Mouse (Mus musculus) layer of hippocampus, adult 18-20 months (tissue): Measurements from ENCODE around the gene Fgf14. TPM values are rescaled to one million over a fixed set of nuclear protein-coding genes. Genes with fewer than 3 reads are reported as not detected.
A peak's percentile ranks its signal among the peaks of the same experiment; 100 is the strongest.
"Not testable (repeated sequence)": the region's sequence is repeated elsewhere in the genome, so short reads cannot be mapped to it uniquely, and the experiment has no call there.

ENCODE experiments used
- DNase-seq, 2 experiments: peaks; one replicate each; pipeline ENCODE4 v3.0.0; 2022; ENCODE audit warnings: low spot score in 2 of 2
- long read RNA-seq: library from polyadenylated mRNA; stranded (forward); transcript quantifications from one replicate; pipeline ENCODE4 v2.0.0, GENCODE M21; 2021
- total RNA-seq, 2 experiments: library from RNA; stranded (reverse); gene quantifications; 2 replicates each; pipeline ENCODE4 v1.2.3; 2021

Fgf14 gene
- total RNA-seq: 10 to 100 TPM; 33.3 to 35.2 TPM
- long read RNA-seq, partial matches to known transcripts: 2 of 4 reads
- long read RNA-seq, other reads (novel, unspliced or antisense): 1 of 4 reads

DNA sequence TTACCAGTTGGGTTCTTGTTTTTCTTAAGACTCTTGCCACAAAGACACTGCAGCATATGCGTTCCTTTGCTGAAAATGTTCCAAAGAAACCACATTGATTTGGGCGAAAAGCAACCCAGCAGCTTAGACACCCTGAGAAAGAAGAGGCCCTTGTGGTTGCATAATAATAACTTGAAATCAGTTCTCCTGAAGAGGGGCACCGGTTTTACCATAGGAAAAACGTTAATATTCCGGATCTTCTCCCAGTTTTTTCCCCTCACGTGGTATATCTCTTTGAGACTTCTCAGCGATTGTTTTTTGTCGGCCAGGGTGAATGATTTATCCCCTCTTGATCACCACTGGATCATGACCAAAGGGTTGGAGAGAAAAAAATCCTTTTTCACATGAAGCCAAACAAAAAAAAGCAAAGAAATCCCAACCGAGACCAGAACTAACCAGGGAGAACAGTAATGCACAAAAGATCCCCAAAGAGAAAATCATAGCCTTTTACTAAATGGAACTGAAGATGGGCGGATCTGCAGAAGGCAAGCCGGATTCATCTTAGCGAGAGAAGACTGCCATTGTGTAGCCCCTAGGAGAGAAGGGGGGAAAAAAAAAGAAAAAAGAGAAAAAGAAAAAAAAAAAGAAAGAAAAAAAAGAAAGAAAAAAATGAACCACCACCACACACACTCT, at the start of gene Fgf14:
Gene Fgf14, minus strand, starts transcription at position 622 of the 672 bp plus-strand sequence.
- DNase-seq: no peak

DNA sequence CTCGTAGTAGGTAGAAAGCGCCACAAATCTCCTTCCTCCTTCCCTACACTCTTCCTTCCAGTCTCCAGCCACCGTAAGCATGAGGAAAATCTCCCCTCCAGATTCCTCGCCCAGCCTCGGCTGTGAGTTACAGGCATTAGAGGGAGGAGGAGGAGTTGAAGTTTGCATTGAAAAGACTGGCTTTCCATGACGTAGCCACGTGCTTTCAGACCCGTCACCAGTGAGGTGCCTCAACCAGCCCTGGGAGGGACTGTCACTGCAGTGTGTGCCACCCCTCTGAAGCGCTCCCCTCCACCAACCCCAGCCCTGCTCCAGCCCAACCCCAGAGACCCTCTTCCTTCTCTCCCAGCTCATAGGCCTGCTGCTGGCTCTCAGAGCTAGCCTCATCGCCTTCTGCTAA, 452 bp upstream of the Fgf14 start:
- peak; percentile 79 to 88 for DNase-seq

DNA sequence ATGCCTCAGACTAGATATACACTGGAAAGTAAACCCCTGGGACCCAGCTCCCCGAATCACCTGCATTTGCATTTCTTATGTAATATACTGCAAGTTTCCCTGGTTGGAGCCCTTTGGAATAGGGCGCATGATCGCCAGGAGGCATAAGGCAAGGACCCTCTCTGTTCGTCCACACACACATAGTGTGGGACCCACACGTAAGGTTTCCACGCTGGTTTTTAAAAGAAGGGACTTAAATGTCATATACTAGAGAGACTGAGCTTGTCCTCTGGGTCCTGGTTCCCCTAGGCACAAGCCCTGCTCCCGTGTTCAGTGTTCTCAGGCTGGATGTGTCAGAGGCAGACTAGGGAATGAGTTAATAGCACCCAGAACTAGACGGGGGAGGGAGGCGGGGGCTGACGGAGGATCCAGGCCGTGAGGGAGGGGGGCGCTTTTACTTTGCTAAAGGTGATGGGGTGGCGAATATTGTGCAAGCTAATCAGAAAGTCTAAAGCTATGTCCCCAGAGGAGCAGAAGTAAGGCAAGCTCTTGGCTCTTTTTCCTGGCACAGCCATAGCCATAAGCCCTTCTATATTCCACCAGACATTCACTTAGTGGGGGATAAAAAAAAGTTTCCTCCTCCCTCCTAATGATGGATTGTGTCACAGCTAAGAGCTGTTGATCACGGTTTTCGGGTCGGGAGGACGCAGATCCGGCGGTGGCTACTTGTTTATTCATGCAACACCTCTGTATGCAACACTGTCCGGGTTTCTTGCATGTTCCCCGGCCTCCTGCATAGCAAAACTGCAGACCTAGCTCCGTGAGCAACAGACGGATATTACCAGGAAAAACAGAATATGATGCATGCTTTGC, 1.0 kb downstream of the Fgf14 start:
- peak; percentile 52 to 78 for DNase-seq

DNA sequence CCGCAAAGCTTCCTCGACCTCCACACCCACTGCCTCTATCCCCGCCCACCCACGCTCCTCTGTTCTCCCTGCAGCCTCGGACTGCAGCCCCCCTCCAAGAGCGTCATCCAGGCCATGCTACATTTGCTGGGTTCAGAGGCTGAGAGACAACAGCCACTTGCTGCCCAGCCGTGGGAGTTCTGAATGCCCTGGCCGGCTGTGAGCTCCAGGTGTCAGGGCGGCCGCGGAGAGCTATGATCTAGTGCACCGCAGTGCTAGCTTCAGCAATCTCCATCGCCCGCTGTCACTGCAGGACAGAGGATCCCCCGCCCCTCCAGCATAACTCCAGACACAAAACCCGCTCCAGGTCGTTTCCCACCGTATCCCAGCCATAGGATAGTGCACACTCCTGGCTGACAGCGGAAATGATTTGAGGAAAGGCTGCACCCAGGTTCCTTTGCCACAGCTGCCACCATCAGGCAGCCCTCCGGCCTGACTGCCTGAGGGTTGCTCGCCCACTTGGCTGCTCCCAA, 1.7 kb downstream of the Fgf14 start:
- DNase-seq: peak; percentile 26 to 43

DNA sequence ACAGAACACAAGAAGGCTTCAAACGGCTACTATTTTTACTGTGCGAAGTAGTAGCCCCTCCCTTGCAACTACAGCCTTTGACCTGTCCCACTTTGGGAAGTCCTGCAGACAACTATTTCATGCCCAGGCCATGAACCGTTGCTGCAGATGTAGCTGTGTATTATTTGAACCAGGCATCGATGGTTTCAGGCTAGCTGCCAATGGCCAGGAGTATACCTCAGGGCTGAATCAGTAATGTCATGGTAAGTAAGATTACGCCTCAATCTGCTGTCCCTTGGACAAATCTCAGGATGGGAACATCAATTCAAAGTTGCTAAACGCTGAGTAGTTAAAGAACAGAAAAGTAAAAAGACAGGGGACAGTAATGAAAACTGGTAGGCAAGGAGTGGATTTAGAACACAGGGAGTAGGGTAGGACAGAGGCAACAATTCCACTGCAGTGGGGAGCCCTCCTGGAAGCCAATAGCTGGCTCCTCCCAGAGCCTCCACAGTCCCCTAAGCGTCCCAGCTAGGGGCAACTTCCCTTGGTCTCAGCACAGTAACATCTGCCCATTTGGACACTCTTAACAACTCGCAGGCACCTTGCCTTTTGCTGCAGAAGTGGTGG, 2.3 kb downstream of the Fgf14 start:
- no peak for DNase-seq

DNA sequence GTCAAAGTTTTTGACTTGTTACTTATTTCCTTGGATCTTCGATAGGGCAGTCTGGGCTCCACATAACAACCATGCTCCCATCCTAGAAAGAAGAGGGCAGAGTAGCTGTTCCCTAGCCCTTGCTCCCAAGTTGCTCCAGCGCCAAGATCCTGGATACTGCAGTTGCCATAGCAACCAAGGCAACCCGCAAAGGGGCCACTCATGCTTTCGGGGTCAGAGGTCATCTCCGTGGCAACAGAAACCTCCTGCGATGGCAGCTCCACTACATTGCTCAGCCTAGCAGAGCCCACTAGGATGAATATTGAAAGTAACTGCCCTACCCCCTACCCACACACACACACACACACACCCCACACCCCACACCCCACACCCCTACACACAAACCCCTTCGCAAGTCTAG, 7.2 kb downstream of the Fgf14 start:
- DNase-seq: peak in 1 of 2 experiments; percentile 25

DNA sequence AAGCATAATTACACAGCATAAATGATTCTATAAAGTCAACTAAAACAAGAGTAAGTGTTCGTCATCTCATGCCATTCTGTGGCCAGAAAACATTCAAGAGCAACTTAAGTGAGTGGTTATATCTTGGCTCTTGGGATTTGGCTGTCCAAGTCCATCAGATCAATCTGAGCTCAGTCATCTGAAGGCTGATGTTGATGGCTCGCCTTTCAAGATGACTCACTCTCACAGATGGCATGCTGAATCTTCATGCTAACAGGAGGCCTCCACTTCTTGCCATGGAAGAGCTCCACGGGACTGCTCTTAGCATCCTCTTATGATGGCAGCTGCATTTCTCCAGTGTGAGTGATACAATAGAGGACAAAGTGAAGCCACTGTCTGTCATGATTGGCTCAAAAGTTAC, 34.1 kb downstream of the Fgf14 start:
- DNase-seq: peak in 1 of 2 experiments; percentile 9

DNA sequence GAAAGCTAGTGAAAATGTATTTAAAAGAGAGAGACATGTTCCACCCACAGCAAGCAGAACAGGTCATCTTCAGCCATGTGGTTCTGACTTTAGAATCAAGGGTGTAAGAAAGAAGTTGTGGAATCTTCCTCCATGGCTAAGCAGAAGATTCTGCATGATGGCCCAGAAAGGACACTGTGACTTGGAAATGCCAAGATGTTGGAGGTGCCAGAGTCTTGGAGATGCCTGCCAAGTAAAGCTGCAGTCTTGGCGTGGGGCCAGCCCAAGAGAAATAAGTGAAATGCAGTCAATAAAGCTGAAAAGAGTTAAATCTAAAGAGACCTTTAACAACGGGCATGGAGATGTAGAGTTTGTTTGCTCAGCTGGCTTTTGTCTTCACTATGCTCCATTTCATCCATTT, 42.0 kb downstream of the Fgf14 start:
- DNase-seq: peak in 1 of 2 experiments; percentile 21

DNA sequence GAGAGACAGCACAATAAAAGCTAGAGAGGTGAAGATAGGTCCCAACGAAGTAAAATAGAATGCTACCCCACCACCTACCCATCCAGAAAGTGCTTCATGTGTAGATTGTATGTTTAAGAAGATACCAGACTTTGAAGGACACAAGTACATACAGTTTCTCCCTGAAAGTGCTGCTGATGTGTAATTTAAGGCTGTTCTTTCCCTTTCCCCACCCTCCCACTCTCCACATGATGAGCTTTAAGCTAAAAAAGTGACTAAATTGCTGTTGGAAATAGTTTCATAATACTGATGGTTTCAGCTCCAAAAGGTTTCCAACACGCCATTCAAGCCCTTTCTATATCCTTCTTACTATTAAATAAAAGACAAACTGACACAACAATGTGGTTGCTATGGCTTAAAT, 63.5 kb downstream of the Fgf14 start:
- no peak for DNase-seq

DNA sequence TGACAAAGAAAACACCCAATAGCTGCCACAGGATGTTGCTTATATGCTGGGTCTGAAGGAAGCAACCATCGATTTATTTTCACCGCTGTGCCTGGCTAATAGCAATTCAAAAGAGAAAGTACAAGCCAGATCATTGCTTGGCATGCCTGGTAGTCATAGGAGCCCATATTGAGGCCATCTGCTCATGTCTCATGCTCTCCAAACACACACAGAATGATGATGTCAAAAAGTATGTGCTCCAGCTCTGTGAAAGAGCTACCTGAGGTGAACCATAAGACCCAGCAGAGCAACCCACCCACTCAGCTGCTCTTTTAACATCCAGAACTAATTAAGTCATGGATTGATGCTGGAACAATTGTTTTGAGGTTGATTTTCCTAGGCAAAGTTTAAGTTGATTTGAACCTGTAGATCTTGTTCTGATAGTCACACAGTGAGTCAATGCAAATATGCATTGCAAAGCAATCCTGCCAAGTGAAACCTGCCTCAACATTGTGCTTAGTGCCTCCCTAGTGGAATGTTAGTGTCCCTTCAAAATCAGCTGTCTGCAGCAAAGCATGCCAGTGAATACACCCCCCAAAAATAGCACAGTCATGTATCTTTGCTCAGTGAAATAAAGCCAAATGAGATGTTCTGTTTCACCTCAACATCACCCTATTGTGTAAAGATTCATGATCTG, 70.8 kb downstream of the Fgf14 start:
- peak; percentile 54 to 89 for DNase-seq

DNA sequence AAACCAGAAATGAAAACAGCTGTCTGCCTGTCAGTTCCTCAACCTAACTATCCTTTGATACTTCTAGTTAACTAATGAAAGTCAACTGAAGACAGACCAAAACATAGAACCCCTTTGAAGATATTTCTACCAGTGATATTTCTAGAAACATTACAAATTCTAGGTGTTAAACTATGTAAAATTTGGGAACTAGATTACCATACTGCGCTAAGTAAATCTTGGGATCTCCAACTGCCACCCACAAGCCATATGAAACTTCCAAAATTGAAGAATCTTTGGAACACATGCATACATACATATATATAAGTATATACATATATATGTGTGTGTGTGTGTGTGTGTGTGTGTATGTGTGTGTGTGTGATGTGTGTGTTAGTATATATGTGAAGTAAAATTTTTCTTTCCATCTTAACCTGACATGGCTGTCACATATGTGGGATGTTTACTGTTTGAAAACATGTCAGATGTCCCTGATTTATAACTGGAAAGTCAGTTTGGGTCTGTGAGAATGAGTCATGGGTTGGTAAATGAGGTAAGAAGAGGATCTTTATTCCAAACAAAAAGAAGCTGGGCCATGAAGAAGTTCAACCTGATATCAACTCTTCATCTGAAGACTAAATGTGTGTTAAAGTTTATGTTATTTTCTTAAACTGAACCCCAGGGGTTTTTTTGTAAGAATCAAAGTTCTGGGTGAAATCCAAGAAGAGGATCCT, 71.7 kb downstream of the Fgf14 start:
- no peak for DNase-seq

DNA sequence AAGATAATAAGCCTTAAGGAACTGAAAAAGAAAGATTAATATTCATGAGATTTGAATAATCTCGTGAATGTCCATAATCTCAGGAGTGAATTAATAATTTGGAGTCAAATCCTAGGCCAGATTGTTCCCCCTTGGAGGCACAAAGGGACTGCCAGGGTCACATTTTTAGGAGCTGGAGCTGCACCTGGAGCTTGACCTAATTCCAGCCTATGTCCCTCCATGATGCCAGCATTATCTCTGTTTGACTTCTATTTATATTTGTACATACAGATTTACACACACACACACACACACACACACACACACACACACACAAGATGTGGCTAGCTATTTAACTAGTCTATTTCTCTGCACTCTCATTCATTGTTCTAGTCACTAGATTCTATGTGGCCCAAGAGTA, 100.4 kb downstream of the Fgf14 start:
- DNase-seq: no peak

DNA sequence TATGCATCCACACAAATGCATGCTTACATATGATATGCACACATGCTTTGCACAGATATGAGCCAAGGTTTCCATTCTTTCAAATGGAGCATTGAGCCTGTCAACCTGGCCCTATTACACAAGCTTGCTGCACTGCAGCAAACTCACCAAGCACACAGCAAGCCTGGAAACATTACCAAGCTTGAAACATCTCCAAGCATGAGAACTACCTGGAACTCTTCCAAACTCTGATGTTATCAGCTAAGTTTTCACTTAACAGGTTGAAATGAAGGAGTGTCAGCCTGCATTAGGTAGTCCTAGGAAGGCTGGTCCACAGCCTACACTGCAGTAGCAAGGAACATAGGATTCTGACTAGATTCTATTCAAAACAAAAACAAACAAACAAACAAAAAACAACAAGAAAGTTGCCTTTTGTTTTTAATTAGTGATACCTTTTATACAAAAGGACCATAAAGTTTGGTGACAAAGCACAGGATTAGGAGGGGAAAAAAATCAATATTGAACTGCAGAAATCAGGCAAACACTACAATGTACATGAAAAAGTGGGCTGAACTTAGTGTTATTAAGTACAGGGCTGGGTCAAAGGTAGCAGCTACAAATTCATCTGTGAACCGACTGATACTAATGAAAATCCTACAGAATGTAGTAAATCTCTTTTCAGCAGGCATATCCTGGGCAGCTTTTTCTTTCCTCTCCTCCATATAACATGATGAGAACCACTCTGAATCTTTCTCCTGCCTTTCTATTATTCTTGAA, 101.6 kb downstream of the Fgf14 start:
- peak; percentile 13 to 60 for DNase-seq

DNA sequence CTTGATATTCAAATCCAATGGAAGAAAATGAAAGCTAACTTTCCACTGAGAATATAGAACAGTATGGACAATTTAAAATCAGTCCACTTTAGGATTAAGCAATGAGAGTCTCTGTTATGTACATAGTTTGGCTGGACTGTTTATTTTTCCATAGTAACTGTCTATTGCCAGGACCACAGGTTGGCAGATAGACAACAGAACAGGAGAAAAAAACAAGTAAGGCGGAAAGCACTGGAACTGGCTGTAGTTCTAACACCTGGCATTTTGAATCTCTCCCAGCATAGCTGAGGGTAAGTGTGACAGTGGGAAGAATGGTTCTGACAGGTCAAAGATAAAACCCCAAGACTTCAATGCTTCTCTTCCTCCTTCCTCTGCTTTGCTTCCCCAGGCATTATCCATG, 110.5 kb downstream of the Fgf14 start:
- DNase-seq: peak in 1 of 2 experiments; percentile 13

DNA sequence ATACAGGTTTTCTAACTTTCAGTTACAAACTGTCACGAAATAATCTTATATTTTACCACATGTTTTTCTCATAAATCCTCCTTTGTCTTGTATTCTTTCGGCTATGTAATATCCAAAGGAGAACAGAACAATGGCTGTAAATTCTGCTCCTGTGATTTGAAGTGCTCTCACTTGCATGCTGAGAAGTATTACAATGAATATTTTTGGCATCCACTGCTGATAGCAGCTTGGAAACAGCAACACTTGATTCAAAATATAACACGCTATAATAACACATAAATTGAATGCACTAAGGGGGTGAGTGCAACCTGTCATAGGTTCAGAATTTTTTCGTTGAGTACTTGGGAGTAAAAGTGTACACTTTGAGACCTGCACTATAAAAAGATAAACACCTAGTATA, 115.4 kb downstream of the Fgf14 start:
- DNase-seq: peak in 1 of 2 experiments; percentile 15

DNA sequence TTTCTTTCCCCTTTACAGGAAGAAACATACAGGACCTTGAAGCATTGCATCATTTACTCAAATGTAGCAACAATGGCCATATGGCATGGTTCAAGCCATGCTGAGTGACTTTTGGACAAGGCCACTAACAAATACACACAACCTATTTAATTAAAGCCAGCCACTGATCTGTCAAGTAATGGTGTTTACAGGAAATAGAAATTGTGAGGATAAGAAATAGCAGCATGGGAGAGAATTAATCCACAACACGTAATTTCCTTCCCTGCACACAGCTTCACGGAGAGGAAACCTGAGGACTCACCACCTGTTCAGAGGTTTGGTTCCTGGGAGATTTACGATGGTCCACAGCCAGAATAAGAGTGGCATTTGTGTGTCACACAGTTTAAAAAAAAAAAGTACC, 140.8 kb downstream of the Fgf14 start:
- DNase-seq: no peak

DNA sequence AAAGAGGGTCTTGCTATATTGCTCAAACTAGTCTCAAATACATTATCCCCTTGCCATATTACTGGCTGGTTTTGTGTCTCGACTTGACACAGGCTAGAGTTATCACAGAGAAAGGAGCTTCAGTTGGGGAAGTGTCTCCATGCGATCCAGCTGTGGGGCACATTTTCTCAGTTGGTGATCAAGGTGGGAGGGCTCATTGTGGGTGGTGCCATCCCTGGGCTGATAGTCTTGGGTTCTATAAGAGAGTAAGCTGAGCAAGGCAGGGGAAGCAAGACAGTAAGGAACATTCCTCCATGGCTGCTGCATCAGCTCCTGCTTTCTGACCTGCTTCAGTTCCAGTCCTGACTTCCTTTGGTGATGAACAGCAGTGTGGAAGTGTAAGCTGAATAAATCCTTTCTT, 141.6 kb downstream of the Fgf14 start:
- DNase-seq: not testable (repeated sequence)

DNA sequence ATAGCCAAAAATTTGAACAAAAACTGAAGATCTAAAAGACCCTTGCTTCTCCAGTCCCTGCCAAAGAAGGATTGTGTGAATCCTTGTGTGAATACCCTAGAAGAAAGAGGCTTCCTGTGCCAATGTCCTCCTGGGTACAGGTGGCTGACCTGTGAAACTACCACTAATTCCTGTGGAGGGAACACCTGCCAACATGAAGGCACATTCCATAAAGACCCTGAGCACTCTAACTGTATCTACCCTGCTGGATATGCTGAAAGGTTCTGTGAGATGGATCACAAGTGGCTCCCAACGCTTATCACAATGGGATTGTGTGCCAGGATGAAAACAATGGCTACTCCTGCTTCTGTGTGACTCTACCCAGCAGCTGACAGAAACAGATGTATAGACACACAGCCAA, 144.9 kb downstream of the Fgf14 start:
- no peak for DNase-seq

DNA sequence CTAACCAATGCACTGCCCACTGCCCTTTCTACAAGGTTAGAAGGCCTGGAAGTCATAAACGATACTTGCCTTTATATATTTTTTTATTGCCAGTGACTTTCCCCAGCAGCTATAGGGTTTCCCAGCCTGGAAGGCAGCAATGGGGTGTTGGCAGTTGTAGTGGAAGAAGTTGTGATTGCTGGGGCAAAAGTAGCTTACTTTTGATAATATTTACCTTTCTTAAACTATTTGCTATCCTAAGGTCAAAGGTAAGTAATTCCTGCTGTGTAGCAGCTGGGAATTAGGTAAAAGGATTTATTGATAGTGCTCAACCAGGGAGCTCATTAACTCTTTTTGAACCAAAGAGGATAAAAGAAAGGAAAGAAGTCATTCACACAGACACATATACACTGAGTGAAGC, 164.9 kb downstream of the Fgf14 start:
- no peak for DNase-seq

DNA sequence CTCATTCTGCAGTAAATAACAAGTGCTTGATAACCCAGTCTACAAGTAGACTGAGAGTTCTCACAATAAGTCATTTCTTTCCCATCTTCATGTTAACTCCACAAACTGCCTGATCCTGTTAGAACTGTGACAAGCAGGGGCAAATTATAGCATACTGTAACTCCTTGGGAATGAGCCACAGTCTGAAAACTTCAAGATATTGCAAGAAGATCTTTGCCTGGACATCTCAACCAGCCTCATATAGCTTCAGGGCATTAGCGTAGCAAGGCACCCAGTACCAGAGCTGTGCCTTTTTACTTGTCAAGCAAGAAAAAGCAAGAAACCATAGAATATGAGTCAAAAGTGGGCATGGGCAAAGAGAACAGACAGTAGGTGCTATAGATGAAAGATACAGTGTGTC, 188.0 kb downstream of the Fgf14 start:
- no peak for DNase-seq
